Mouse (Mus musculus) macrophage (primary cell): ENCODE results near the gene Idh1. TPM values are rescaled to one million over a fixed set of nuclear protein-coding genes. Genes with fewer than 3 reads are reported as not detected.

ENCODE experiments used
- H3K27ac ChIP-seq: fragments of 350-480 bp; formaldehyde crosslinking; 2 replicates; pipeline ENCODE4 v1.9.0; 2021
- H3K36me3 ChIP-seq: fragments of 350-480 bp; formaldehyde crosslinking; 2 replicates; pipeline ENCODE4 v1.9.0; 2021; ENCODE audit errors: inconsistent target
- H3K4me3 ChIP-seq: fragments of 350-480 bp; formaldehyde crosslinking; 2 replicates; pipeline ENCODE4 v1.9.0; 2021; ENCODE audit errors: inconsistent target
- H3K79me2 ChIP-seq: fragments of 350-480 bp; formaldehyde crosslinking; 2 replicates; pipeline ENCODE4 v1.9.0; 2021; ENCODE audit errors: inconsistent target
- whole genome bisulfite sequencing: methylation state at CpG from one replicate; pipeline ENCODE4 v1.1.7; 2026; ENCODE audit warnings: inconsistent platforms; ENCODE audit not compliant: missing documents; 5-methylcytosine and 5-hydroxymethylcytosine counted together
- polyA plus RNA-seq: library from polyadenylated mRNA; stranded (reverse); fragments of 250-400 nt; gene quantifications from 3 replicates; pipeline ENCODE4 v1.2.4, GENCODE M21; 2018; ENCODE audit warnings: inconsistent platforms

Idh1 gene
- polyA plus RNA-seq, 1 experiment from 2014 or later = 289 TPM

- Histone ChIP-seq H3K36me3 (no peaks in the 10 kb centered on the region), H3K4me3 (no peak overlapping the region), H3K27ac (no peak overlapping the region), H3K79me2 (no peaks in the 10 kb centered on the region)
- WGBS = 90% methylated on average over 7 of the region's 8 CpGs
Observed at GRCm38 (mm10) chr1:65118150-65118913, 68.0 kb downstream of the Idh1 start.

GRCm38 (mm10) chr1:65113536-65114172 lies 72.6 kb downstream of the Idh1 start:
- peak overlapping the region; percentile 83 for H3K27ac ChIP-seq
- H3K4me3 ChIP-seq = no peak overlapping the region
- 7% methylated on average over 5 of the region's 5 CpGs for WGBS
- H3K79me2 ChIP-seq = no peaks in the 10 kb centered on the region
- no peaks in the 10 kb centered on the region for H3K36me3 ChIP-seq

GRCm38 (mm10) chr1:65112807-65113196 lies 73.5 kb downstream of the Idh1 start:
- H3K4me3 ChIP-seq = no peak overlapping the region
- H3K36me3 ChIP-seq = no peaks in the 10 kb centered on the region
- WGBS = 17% methylated on average over 14 of the region's 14 CpGs
- H3K27ac ChIP-seq = peak overlapping the region; percentile 83
- no peaks in the 10 kb centered on the region for H3K79me2 ChIP-seq

GRCm38 (mm10) chr1:65112031-65112806 lies 74.1 kb downstream of the Idh1 start:
- Histone ChIP-seq H3K36me3 (no peaks in the 10 kb centered on the region), H3K4me3 (no peak overlapping the region), H3K27ac (peak overlapping the region; percentile 83), H3K79me2 (no peaks in the 10 kb centered on the region)
- WGBS = 17% methylated on average over 8 of the region's 8 CpGs

GRCm38 (mm10) chr1:65109756-65110435 lies 76.4 kb downstream of the Idh1 start:
- H3K4me3 ChIP-seq = no peak overlapping the region
- H3K79me2 ChIP-seq = no peaks in the 10 kb centered on the region
- H3K36me3 ChIP-seq = no peaks in the 10 kb centered on the region
- no peak overlapping the region for H3K27ac ChIP-seq
- 94% methylated on average over 25 of the region's 25 CpGs for WGBS

GRCm38 (mm10) chr1:65109196-65109595 lies 77.1 kb downstream of the Idh1 start:
- Histone ChIP-seq H3K4me3 (no peak overlapping the region), H3K79me2 (no peaks in the 10 kb centered on the region), H3K36me3 (no peaks in the 10 kb centered on the region), H3K27ac (no peak overlapping the region)
- 90% methylated on average over 6 of the region's 8 CpGs for whole genome bisulfite sequencing

Other genes with a start within 250 kb of the Idh1 start
- 16.0 to 20.6 TPM (median 16.8 TPM) in 3 replicates for gene Plekhm3, start 229.7 kb downstream of the Idh1 start, polyA plus RNA-seq
- gene Akr1cl, start 153.7 kb downstream of the Idh1 start, polyA plus RNA-seq = not detected in 3 replicates
- gene Cryge, start 135.4 kb downstream of the Idh1 start, polyA plus RNA-seq = not detected in 3 replicates
- not detected in 3 replicates for gene Crygd, start 123.0 kb downstream of the Idh1 start, polyA plus RNA-seq
- gene Crygc, start 112.8 kb downstream of the Idh1 start, polyA plus RNA-seq = not detected in 3 replicates
- gene Crygb, start 104.2 kb downstream of the Idh1 start, polyA plus RNA-seq = not detected in 3 replicates
- gene Cryga, start 83.1 kb downstream of the Idh1 start, polyA plus RNA-seq = not detected in 3 replicates
- gene Gm28845, start 66.9 kb downstream of the Idh1 start, polyA plus RNA-seq = not detected in 3 replicates
- gene D630023F18Rik, start 63.3 kb downstream of the Idh1 start, polyA plus RNA-seq = 0.28 to 0.40 TPM (median 0.33 TPM) in 3 replicates
- gene Pikfyve, start 183 bp upstream of the Idh1 start, polyA plus RNA-seq = 31.3 to 38.5 TPM (median 36.9 TPM) in 3 replicates
- 0.06 TPM in 1 of 3 replicates, not detected in the others for gene Pth2r, start 95.6 kb upstream of the Idh1 start, polyA plus RNA-seq